Mouse (Mus musculus) embryonic facial prominence, embryonic 13.5 days (tissue): ENCODE results near the gene Gpc2. TPM values are rescaled to one million over a fixed set of nuclear protein-coding genes. Genes with fewer than 3 reads are reported as not detected.

ENCODE experiments used
- ATAC-seq: fragments of 200-750 bp; cut with Nextera tagmentation; 2 replicates; pipeline ENCODE4 v1.8.0; 2017; ENCODE audit warnings: low read depth; ENCODE audit not compliant: insufficient number of reproducible peaks, insufficient read depth, low FRiP score, low TSS enrichment
- H3K27ac ChIP-seq: fragments of 300-500 bp; sonication (generic); 2 replicates; pipeline ENCODE4 v1.5.1; 2015; ENCODE audit warnings: moderate library complexity, mild to moderate bottlenecking, inconsistent platforms
- H3K27me3 ChIP-seq: fragments of 300-500 bp; sonication (generic); 2 replicates; pipeline ENCODE4 v1.6.1; 2015; ENCODE audit warnings: mild to moderate bottlenecking, inconsistent platforms
- H3K36me3 ChIP-seq: fragments of 300-500 bp; sonication (generic); 2 replicates; pipeline ENCODE4 v1.6.1; 2015; ENCODE audit warnings: mild to moderate bottlenecking, inconsistent platforms
- H3K4me1 ChIP-seq: fragments of 300-500 bp; sonication (generic); 2 replicates; pipeline ENCODE4 v1.6.1; 2015; ENCODE audit warnings: inconsistent platforms
- H3K4me2 ChIP-seq: fragments of 300-500 bp; sonication (generic); 2 replicates; pipeline ENCODE4 v1.6.1; 2015; ENCODE audit warnings: moderate library complexity, mild to moderate bottlenecking, inconsistent platforms
- H3K4me3 ChIP-seq: fragments of 300-500 bp; sonication (generic); 2 replicates; pipeline ENCODE4 v1.5.1; 2015; ENCODE audit warnings: mild to moderate bottlenecking, inconsistent platforms
- H3K9ac ChIP-seq: fragments of 300-500 bp; sonication (generic); 2 replicates; pipeline ENCODE4 v1.6.1; 2015; ENCODE audit warnings: mild to moderate bottlenecking, inconsistent platforms
- H3K9me3 ChIP-seq: fragments of 300-500 bp; sonication (generic); 2 replicates; pipeline ENCODE4 v1.6.1; 2016; ENCODE audit warnings: inconsistent platforms
- WGBS: fragments of 180-500 bp; shearing (Covaris S2); methylation state at CpG from one replicate; pipeline ENCODE4 v1.1.7; 2015; ENCODE audit warnings: mixed read lengths; 5-methylcytosine and 5-hydroxymethylcytosine counted together
- polyA plus RNA-seq: library from polyadenylated mRNA; unstranded; fragments of >200 nt; fragmentation: Nextera tagmentation; extraction: Ambion mirVana; gene quantifications from 2 replicates; pipeline ENCODE4 v1.2.1, GENCODE M21; 2015

The Gpc2 gene
- polyA plus RNA-seq, 1 experiment from 2014 or later: 49.1 TPM

DNA sequence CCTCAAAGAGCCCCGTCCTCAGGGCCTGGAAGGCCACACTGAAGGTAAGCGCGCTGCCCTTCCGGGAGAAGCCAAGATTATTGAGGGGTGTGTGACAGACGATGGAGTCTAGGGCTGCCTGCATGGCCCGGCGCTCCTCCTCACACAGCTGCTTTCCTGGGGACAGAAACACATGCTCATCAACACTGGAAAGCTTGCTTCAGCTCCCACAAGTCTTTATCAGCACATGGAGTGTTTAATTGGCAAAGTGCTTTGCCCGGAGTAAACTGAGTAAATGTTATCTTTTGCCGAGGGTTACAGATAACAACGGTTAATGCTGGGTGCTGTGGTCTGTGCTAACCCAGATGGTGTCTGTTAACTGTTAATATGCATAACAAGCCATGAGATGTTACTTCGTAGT lies 19.0 kb downstream of the Gpc2 start:
- ATAC-seq: no peak
- no peak overlapping the region for H3K4me3 ChIP-seq
- 79% methylated on average over 11 of the region's 11 CpGs for WGBS
- H3K4me1 ChIP-seq: peaks cover 36% of the 10 kb centered on the region
- H3K9ac ChIP-seq: no peak overlapping the region
- H3K27me3 ChIP-seq: no peaks in the 10 kb centered on the region
- H3K9me3 ChIP-seq: no peaks in the 10 kb centered on the region
- H3K36me3 ChIP-seq: peaks cover 47% of the 10 kb centered on the region
- H3K4me2 ChIP-seq: no peak overlapping the region
- H3K27ac ChIP-seq: no peak overlapping the region

- no peak for ATAC-seq
- 0 out of 2 replicates have a peak overlapping the region, but pooled peaks have one; percentile 16 for H3K9ac ChIP-seq
- no peaks in the 10 kb centered on the region for H3K27me3 ChIP-seq
- peaks cover 33% of the 10 kb centered on the region for H3K4me1 ChIP-seq
- WGBS: 75% methylated on average over 10 of the region's 10 CpGs
- H3K9me3 ChIP-seq: no peaks in the 10 kb centered on the region
- no peak overlapping the region for H3K27ac ChIP-seq
- H3K4me3 ChIP-seq: no peak overlapping the region
- H3K4me2 ChIP-seq: no peak overlapping the region
- H3K36me3 ChIP-seq: peaks cover 44% of the 10 kb centered on the region
These were observed 19.8 kb downstream of the Gpc2 start for GRCm38 (mm10) chr5:138260051-138260450.

DNA sequence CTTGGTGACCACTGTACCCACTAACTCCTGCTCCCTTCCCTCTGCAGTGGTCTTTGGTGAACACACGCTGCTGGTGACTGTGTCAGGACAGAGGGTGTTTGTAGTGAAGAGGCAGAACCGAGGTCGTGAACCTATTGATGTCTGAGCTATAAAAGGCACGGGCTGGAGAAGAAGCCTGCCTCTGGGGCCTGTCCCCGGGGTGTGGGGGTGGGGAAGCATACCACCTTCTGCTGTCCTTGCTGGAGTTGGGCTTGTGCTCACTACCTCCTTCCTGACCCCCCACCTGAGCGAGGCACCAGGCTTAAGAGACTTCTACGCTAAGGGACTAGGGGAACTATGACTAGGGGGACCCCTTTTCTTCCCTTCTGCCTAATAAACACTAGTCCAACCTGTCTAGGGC lies 20.8 kb downstream of the Gpc2 start:
- Histone ChIP-seq H3K4me3 (no peak overlapping the region), H3K4me1 (peaks cover 28% of the 10 kb centered on the region), H3K9me3 (no peaks in the 10 kb centered on the region), H3K36me3 (peaks cover 44% of the 10 kb centered on the region), H3K9ac (no peak overlapping the region), H3K27me3 (no peaks in the 10 kb centered on the region), H3K4me2 (no peak overlapping the region), H3K27ac (no peak overlapping the region)
- WGBS: 55% methylated on average over 7 of the region's 7 CpGs
- no peak for ATAC-seq

DNA sequence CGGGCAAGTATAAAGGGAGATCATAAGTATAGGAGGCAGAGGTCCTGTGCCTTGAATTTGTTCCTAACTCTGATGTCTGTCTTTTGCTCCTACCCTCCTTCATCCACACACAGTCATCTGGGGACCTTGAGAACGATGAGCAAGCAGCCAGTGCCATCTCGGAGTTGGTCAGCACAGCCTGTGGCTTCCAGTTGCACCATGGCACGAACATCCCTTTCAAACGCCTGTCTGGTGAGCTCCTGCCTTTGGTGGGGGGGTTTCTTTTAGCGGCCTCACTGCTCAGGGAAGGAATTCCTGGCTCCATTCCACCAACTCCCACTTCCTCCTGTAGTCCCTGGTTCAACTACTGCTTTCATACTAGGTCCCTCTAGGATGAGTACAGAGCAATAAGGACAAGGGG lies 21.3 kb downstream of the Gpc2 start:
- 74% methylated on average over 6 of the region's 6 CpGs for WGBS
- Histone ChIP-seq H3K9me3 (no peaks in the 10 kb centered on the region), H3K4me1 (peaks cover 28% of the 10 kb centered on the region), H3K27ac (no peak overlapping the region), H3K36me3 (peaks cover 44% of the 10 kb centered on the region), H3K4me2 (no peak overlapping the region), H3K4me3 (no peak overlapping the region), H3K9ac (no peak overlapping the region), H3K27me3 (no peaks in the 10 kb centered on the region)
- no peak for ATAC-seq

DNA sequence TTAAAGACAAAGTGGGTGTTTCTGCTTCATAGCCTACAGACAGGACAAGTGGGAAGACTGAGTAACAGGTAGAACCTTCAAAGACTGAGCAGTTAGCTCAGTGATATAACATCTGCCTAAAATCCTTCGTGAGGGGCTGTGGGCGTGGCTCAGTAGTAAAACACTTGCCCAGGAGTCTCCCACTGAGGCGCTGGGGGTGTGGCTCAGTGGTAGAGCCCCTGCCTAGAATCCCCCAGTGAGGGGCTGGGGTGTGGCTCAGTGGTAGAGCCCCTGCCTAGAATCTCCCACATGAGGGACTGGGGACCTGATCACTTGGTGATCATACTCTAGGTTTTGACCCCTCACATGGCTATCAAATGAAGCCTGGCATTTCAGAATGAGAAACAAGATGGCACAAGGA lies 21.7 kb downstream of the Gpc2 start:
- H3K27me3 ChIP-seq: no peaks in the 10 kb centered on the region
- H3K4me3 ChIP-seq: no peak overlapping the region
- peaks cover 25% of the 10 kb centered on the region for H3K4me1 ChIP-seq
- H3K9me3 ChIP-seq: no peaks in the 10 kb centered on the region
- ATAC-seq: no peak
- 88% methylated on average over 3 of the region's 3 CpGs for whole genome bisulfite sequencing
- H3K36me3 ChIP-seq: peaks cover 44% of the 10 kb centered on the region
- no peak overlapping the region for H3K4me2 ChIP-seq
- H3K9ac ChIP-seq: no peak overlapping the region
- no peak overlapping the region for H3K27ac ChIP-seq

DNA sequence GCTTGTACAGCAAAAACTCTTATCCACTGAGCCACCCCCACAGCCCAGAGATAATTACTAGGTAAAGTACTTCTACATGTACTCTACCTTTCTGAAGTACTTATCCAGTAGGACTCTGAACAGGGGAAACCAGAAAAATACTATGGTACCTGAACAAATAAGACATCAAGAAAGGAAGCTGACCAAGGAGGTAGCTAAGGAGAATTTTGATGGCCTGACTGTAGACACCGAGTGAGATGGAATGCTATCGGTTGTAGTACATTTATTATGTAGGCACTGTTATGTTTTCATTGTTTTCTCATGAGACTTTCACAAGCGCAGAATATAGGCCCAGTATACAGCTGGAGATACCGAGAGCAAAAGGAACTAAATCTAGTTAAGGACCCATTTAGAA lies 22.2 kb downstream of the Gpc2 start:
- H3K27ac ChIP-seq: no peak overlapping the region
- no peak for ATAC-seq
- whole genome bisulfite sequencing: 93% methylated on average over 4 of the region's 4 CpGs
- no peaks in the 10 kb centered on the region for H3K27me3 ChIP-seq
- peaks cover 44% of the 10 kb centered on the region for H3K36me3 ChIP-seq
- H3K9me3 ChIP-seq: no peaks in the 10 kb centered on the region
- no peak overlapping the region for H3K4me3 ChIP-seq
- no peak overlapping the region for H3K9ac ChIP-seq
- H3K4me2 ChIP-seq: no peak overlapping the region
- peaks cover 20% of the 10 kb centered on the region for H3K4me1 ChIP-seq

GRCm38 (mm10) chr5:138256966-138257584 lies 22.7 kb downstream of the Gpc2 start:
- Histone ChIP-seq H3K27me3 (no peaks in the 10 kb centered on the region), H3K9ac (no peak overlapping the region), H3K27ac (no peak overlapping the region), H3K4me1 (peaks cover 16% of the 10 kb centered on the region), H3K4me3 (0 out of 2 replicates have a peak overlapping the region, but pooled peaks have one; percentile 51), H3K9me3 (no peaks in the 10 kb centered on the region), H3K4me2 (no peak overlapping the region), H3K36me3 (peaks cover 42% of the 10 kb centered on the region)
- WGBS: 90% methylated on average over 10 of the region's 10 CpGs
- no peak for ATAC-seq

GRCm38 (mm10) chr5:138256094-138256467 lies 23.7 kb downstream of the Gpc2 start:
- Histone ChIP-seq H3K4me3 (peak overlapping the region; percentile 51), H3K4me2 (peak overlapping the region; percentile 76), H3K36me3 (peaks cover 32% of the 10 kb centered on the region), H3K9me3 (no peaks in the 10 kb centered on the region), H3K9ac (peak overlapping the region; percentile 74), H3K27ac (peak overlapping the region; percentile 58), H3K27me3 (no peaks in the 10 kb centered on the region), H3K4me1 (peaks cover 16% of the 10 kb centered on the region)
- ATAC-seq: no peak
- WGBS: 16% methylated on average over 7 of the region's 7 CpGs

DNA sequence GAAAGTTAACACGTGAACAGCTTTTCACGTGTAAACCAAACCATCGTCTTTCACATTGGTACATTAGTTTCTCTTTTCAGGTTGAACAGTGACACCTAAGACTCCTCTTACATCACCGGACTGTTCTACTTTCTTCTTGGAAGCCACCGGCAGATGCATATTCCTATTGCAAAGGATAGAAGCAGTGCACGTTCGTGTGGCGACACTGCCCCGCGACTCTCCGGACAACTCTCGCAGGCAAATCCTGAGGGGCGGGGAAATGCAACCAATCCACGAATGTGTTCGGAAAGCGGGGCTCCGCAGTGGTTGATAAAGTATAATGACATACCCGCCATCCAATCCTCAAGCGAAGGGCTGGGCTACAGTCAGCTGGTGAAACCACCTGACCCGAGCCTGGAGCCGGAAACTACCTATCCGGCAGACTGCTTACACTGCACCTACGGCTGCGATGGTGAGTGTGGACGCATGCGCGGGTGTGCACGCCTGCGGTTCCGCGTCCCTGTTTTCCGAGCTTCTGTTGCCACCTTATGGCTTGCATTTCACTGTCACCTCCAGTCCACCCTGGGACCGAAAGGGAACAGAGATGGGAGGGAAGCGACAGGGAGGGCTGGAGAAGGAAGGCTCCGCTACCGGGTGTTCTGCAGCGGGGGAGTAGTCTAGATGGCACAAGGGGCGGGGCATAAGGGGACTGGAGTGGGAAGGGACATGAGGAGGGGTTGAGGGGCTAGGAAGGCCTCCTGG lies 24.3 kb downstream of the Gpc2 start, which contains the start of gene Lamtor4:
Gene Lamtor4 (plus strand): TSS at position 130 of the 741 bp plus-strand sequence.
- no peaks in the 10 kb centered on the region for H3K27me3 ChIP-seq
- H3K4me2 ChIP-seq: peak within 1 kb of the TSS; percentile 76
- peak within 1 kb of the TSS; percentile 51 for H3K4me3 ChIP-seq
- ATAC-seq: peak; percentile 98
- peaks cover 16% of the 10 kb centered on the region for H3K4me1 ChIP-seq
- peak within 1 kb of the TSS; percentile 58 for H3K27ac ChIP-seq
- peak within 1 kb of the TSS; percentile 74 for H3K9ac ChIP-seq
- under 1% methylated on average over 38 of the region's 38 CpGs for WGBS
- no peaks in the 10 kb centered on the region for H3K9me3 ChIP-seq
- peaks cover 26% of the 10 kb centered on the region for H3K36me3 ChIP-seq

- H3K9ac ChIP-seq: no peak overlapping the region
- no peaks in the 10 kb centered on the region for H3K9me3 ChIP-seq
- H3K4me2 ChIP-seq: no peak overlapping the region
- peaks cover 4% of the 10 kb centered on the region; the same call in 1 of the 2 replicates for H3K36me3 ChIP-seq
- peaks cover 11% of the 10 kb centered on the region for H3K4me1 ChIP-seq
- no peak overlapping the region for H3K27ac ChIP-seq
- H3K27me3 ChIP-seq: no peaks in the 10 kb centered on the region
- WGBS: 86% methylated on average over 3 of the region's 3 CpGs
- ATAC-seq: no peak
- H3K4me3 ChIP-seq: no peak overlapping the region
These were observed 26.7 kb downstream of the Gpc2 start for GRCm38 (mm10) chr5:138253061-138253460.

DNA sequence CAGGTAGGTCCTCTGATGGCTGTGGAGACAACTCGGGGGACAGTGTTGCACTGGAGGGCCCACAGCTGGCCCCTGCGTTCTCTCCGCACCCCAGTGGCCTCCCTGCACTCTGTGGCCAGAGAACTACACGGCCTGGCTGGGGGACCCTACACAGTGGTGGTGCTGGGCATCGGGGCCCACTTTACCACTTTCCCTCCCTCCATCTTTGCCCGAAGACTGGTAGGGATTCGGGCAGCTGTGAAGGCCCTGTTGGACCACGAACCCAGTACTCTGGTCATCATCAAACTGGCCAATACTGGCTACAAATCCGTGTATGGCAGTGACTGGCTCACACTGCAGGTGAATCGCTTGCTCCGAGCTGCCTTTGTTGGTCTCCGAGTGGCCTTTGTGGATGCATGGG lies 28.7 kb downstream of the Gpc2 start:
- Histone ChIP-seq H3K27ac (no peak overlapping the region), H3K4me1 (peaks cover 6% of the 10 kb centered on the region), H3K9me3 (no peaks in the 10 kb centered on the region), H3K9ac (no peak overlapping the region), H3K4me2 (no peak overlapping the region), H3K27me3 (no peaks in the 10 kb centered on the region), H3K4me3 (no peak overlapping the region), H3K36me3 (no peaks in the 10 kb centered on the region)
- WGBS: 84% methylated on average over 12 of the region's 12 CpGs
- no peak for ATAC-seq

GRCm38 (mm10) chr5:138241511-138241910 lies 38.3 kb downstream of the Gpc2 start:
- Histone ChIP-seq H3K9me3 (no peaks in the 10 kb centered on the region), H3K4me2 (no peak overlapping the region), H3K4me3 (no peak overlapping the region), H3K36me3 (no peaks in the 10 kb centered on the region), H3K27ac (no peak overlapping the region), H3K9ac (no peak overlapping the region), H3K4me1 (no peaks in the 10 kb centered on the region), H3K27me3 (no peaks in the 10 kb centered on the region)
- whole genome bisulfite sequencing: 50% methylated on average over 2 of the region's 2 CpGs
- ATAC-seq: no peak
